Mouse (Mus musculus): ENCODE data around the gene Npff. TPM values are rescaled to one million over a fixed set of nuclear protein-coding genes. Genes with fewer than 3 reads are reported as not detected.

Npff gene
- total RNA-seq, 4 experiments from 2014 or later, result 2.1 to 4.8 (median 3.2) TPM

DNA sequence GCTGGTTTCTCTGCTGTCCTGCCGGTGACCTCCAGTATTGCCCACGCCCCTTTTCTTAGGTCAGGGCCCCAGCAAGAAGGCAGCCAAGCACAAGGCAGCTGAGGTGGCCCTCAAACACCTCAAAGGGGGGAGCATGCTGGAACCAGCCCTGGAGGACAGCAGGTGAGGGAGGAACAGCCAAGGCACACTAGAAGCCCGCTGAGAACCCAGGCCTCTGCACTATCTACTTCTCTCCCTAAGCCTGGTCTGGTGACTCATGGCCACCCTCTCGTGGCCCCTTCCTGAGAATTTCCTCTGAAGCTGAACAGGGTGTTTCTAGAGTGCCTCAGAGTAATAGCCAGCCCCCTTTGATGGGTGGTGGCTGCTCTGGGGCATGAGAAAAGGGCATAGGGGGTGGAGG is 4.3 kb downstream of the Npff start:
- no peak for DNase-seq (ENCODE audit: low spot score in 2 of 2)

DNA sequence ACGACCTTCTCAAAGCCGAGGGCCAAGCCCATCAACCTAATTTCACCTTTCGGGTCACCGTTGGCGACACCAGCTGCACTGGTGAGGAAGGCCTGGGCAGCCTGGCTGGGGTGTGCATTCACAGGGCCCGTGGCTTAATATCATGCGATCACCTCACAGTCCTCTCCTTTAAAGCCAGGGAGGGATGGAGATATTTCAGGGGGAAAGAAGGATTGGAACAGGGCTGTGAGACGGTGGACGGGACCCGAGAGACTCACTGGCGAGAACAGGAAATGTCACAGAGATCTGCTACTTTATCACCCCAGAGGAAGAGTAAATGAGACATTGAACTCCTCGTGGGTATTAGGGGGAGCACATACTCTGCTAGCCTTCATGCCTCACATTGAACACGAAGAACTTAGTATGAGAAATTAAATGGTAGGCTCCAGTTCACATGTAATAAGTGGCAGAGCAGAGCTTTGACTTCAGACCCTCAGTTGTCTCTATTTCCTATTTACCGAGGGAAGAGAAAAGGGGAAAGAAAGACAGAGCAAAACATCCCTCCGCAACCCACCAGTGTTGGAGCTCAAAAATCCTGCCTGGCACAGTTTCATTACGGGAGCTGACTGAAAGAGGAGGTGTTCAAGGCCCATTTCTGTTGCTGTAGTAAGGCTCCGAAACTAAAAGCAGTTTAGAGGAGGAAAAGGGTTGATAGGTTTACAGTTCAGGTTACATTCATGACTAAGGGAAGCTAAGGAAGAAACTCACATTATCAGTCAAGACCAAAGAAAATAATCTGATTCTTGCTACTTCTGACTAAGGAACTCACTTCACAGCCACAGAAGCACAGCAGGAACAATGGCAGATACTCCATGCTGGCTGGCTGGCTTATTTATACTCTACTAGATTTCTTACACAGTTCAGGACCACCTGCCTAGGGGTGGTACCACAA is 5.3 kb downstream of the Npff start:
- DNase-seq (ENCODE audit: low spot score in 2 of 2), result no peak

DNA sequence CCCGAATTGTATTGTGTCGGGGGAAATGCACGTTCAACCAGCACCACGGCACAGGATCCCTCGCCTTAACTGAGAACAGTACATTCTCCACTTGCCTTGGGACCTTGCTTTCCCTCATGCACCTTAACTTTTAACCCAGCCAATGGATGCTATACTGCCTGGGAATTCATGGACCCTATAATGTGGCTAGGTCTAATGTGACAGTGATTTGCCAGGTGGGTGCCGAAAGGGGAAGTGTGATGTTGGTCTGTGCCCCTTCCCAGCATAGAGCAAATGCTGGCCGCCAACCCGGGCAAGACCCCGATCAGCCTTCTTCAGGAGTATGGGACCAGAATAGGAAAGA is 5.9 kb downstream of the Npff start:
- DNase-seq (ENCODE audit: low spot score in 2 of 2), result no peak

DNA sequence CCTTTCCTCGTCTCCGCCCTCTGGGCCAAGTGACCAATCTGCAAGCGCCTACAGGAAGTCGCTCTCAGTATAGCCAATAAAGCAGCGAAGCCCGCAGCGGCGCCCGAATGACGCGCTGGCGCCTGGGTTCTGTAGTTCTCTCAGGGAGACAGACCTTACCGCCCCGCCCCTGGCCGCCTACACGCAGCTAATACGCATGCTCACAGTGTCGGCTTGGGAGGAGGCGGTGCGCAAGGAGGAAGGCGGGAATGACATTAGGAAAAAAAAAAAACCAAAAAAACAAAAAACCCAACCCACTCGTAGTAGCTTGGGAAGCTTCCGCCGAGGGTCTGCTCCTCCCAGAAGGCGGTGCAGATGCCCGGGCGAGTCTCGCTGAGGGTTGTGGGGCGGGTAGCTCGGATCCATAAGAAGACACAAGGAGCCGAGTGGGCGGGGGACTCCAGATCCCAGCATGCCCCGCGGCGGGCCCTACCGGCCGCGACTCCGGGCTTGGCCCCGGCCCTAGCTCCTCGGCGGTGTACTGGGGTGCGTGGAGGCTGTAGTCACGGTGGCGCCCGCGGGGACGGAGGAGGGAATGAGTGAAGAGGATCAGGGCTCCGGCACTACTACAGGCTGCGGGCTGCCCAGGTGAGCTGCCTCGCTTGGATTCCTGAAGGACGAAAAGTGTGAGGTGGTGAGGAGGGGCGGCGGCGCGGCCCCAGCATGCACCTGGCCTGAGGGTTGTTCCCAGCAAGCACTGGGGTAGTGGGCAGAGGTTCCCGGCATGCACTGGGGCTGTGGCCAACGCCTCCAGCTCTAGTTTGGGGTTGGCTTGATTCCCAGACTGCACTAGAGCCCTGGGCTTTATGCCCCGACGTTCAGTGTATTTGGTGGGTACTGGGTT is 6.5 kb downstream of the Npff start, which contains the start of gene Tarbp2:
Gene Tarbp2, plus strand, starts transcription at position 217 of the 883 bp plus-strand sequence.
- peak; percentile 98 to 100 for DNase-seq (ENCODE audit: low spot score in 2 of 2)

DNA sequence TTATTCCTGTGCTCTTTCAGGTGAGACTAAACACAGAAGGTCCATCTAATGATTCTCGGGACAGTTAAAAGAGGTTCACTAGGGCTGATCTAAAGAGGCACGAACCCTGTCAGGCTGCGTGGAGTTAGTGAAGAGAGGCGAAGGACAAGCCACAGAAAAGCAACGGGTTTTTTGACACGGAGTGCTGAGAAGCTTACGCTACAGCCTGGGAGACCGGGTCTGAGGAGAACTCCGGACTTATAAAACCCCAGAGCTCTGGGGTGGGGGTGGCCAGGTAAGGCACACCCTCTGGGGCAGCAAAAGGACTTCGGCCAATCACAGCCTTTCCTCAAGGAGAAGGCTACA is 7.1 kb downstream of the Npff start:
- no peak for DNase-seq (ENCODE audit: low spot score in 2 of 2)

DNA sequence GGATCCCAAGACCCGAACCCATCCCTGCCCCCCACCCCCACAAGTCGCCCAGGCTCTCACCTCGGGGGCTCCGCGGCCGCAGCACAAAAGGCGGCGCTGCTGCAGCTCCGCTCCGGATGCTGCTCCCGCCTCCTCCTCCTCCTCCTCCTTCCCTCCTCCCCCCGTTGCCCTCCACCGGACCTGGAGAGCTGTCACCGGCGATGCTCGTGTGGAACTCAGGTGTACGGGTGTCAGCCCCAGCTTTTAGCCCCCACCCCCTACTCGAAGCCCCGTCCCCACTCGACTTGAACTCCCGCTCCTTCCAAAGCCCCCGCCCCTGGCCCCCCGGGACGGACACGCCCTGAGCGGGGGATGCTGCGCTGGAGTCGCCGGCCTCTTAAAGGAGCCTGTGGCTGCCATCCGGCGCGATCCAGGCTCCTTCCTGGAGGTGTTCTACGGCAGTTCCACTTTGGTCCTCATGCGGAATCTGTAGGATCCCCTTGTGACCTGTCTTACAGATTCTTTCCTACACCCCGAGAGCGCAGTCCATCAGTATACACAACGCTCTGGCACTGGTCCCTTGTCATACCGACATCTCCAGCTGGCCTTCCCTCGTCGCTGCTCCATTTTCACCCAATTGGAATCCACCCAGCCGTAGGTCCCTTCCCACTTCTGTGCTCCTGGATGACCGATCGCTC is 7.9 kb downstream of the Npff start, which contains the start of gene Map3k12:
Gene Map3k12, minus strand, starts transcription at position 337 of the 677 bp plus-strand sequence.
- DNase-seq (ENCODE audit: low spot score in 2 of 2), result peak; percentile 66 to 76

DNA sequence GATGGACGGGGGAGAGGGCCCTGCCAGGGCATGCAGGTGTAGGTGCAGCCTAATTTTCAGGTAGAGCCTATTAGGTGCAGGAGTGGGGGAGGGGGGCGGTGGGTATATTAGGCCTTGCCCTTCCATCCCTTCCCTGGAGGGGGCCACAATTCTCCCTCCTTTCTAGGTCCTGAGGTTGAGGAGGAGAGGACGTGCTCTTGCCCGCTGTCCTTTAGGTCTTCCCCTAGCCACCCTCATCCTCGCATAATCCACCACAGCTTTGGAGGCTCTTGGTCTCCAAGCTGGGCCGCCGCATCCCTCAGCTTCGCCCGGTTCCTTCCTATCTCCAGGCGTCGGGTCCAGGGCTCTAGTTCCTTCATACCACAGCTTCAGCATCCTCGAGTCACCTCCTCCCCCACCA is 8.4 kb downstream of the Npff start:
- DNase-seq (ENCODE audit: low spot score in 2 of 2), result no peak

DNA sequence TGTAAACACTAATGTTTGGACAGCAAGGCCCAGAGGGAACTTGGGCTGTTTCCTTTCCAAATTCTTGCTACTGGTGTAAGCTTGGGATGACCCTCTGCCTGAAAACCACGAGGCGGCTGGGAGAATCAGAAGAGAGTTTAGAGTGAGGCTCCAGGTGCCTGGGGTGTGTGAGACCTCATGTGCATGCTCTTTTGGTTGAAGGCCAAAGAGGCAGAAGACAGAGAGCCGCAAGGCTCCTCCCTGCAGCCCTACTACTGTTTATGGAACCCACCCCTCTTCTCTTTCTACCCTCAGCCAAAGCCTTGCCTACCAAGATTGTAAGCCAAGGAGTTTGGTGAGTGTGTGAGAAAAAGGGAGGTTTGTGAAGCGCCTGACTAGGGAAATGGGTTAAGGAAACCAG is 9.0 kb downstream of the Npff start:
- DNase-seq (ENCODE audit: low spot score in 2 of 2), result no peak

DNA sequence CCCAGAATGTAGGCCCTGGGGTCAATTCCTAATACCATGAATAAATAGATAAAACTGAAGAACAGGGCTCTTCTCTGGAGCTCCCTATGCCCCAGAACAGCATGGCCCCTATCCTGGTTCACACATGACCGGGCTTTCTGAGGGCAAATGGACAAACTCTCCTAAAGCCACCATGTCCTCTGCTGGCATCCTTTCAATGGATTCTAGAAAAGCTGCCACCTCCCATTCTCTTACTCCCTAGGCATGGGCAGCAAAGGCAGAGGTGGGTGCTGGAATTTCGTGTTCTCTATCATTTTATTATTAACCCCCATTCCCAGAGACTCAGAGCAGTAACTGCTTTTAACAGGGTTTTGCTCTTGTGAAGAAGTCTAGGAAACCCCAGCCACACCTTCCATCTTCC is 9.5 kb downstream of the Npff start:
- DNase-seq (ENCODE audit: low spot score in 2 of 2), result no peak

DNA sequence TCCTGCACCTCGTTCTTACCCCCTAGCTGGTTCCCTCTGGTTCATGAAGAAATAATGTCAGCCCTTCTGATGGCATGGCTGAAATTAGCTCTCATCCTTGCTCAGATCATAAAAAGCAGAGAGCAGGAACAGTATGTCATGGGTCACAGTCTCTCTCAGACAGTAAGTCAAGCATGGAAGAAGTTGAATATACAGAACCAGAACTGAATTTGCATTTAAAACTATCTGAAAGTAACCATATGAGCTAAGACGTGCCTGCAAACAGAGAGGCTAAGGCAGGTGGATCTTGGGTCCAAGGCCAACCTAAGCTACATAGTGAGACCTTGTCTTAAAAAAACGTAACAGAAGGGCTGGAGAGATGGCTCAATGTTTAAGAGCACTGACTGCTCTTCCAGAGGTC is 11.7 kb downstream of the Npff start:
- DNase-seq (ENCODE audit: low spot score in 2 of 2), result no peak

DNA sequence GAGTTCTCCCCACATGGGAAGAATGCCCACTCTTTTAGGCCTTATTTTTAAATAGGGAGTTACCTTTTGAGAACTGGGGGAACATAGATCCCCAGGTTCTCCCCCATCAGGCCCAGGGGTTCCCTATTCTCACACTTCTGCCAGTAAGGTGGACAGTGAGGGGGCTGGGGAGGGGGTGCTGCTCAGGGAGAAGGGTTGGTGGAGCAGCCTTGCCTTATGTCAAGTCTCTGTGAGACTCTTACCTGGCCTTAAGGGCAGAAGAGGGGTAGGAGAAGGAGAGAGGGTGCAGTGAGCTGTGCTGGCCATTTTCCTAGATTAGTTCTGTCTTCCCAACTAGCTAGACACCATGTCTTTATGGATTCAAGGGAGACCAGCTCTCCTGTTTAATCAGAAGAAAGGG is 12.3 kb downstream of the Npff start:
- DNase-seq (ENCODE audit: low spot score in 2 of 2), result no peak

DNA sequence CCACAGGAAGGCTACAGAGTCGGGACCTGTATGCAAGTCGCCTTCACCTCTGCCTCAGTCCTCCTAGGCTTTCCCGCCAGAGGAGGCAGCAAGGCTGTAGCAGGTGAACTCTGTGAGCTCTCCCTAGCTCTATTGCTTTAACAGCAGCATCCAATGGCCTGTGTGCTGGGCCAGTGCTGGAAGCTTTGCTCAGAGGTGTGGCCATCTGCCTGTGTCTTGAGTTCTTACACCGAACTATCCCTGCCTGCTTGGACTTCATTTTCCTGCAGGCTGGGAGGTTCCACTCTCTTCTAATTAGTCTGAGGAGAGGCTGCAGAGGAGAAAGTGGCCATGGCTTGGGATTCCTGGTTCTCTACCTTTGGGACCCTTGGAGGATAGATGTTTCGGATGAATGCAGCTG is 12.7 kb downstream of the Npff start:
- DNase-seq (ENCODE audit: low spot score in 2 of 2), result no peak

DNA sequence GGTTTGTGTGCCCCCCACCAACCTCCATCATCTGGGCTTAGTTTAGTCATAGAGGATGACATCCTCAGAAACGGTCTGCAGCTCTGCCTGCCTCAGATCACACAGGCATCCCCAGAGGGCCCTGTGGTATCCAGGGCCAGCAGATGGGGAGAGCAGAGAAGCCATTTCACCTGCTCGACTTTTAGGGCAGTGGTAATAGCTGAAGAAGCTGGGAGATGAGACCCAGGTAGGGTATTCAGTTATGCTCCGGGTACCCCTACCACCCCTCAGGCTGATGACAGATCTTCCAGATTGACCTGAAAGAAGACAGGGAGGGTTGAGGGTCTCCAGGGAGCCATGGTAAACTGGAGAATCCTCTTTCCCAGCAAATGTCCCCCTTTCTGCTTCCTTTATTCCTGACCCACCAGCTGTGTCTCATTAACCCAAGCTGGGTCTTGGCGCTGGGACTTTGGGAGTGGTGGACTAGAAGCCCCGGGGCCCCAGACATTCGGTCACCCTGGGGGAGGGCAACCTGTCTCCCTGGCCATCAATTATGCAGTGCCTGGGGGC is 13.4 kb downstream of the Npff start:
- DNase-seq (ENCODE audit: low spot score in 2 of 2), result no peak

DNA sequence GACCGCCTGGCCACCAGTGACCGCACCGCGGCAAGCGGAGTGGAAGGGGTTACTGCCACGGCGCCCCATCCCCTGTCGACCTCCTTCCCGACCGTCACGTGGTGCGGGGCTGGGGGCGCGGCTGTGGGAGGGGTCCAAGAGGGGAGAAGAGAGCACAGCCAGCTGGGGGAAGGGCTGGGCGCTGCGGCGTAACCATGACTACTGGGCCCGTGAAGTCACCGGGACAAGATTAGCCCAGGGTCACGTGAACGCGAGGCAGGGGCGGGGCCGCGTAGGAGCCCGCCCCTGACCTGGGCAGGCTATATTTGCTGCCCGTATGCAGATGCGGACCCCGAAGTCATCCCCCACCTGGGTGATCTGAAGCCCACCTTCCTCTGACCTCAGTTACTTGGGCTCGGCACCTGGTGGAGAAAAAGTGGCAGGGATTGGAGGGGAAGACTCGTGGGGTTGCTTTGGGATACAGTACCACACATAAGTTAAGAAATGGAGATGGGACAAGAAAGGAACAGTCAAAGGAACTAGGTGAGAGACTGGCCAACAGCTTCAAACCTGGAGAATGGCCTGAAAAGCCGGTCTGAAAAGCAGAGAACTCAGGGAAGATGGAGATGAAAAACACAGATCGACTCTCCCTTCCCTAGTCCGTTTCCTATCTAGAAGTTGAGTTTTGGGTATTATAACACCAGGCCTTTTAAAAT is 14.0 kb downstream of the Npff start:
- peak; percentile 66 to 86 for DNase-seq (ENCODE audit: low spot score in 2 of 2)

DNA sequence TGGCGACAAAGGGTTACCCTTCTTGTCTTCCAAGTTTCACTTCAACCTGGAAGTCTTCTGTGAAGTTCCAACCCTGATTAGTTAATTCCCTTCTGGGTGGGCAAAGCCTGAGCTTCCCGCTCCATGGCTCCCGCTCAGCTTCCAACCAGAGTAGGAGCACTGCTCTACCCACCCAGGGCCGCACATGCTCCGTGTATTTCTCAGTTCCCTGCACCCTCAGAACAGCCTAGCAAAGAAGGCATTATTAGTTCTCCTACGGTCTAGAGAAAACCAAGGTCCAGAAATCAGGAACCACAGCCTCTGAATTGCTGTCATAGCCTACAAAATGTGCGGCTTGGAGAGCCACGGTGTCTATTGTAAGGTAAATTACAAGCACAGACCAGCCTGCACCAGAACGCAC is 14.6 kb downstream of the Npff start:
- no peak for DNase-seq (ENCODE audit: low spot score in 2 of 2)

DNA sequence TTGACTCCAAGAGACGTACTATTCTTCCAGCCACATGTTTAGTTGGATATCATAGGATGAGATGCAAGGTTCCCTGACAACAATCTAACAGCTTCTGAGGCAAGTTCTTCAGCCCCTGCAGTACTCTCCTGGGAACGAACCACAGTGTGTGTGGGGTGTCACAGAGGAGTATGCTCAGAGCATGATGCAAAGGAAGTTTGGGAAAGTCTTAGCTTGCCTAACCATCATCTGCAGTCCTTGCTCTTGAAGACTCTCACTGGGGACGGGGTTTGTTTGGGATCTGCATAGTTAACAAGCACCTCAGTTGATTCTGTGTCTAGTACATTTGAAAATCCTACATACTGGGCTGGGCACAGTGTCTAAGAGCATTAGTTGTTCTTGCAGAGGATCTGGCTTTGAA is 16.4 kb downstream of the Npff start:
- no peak for DNase-seq (ENCODE audit: low spot score in 2 of 2)

DNA sequence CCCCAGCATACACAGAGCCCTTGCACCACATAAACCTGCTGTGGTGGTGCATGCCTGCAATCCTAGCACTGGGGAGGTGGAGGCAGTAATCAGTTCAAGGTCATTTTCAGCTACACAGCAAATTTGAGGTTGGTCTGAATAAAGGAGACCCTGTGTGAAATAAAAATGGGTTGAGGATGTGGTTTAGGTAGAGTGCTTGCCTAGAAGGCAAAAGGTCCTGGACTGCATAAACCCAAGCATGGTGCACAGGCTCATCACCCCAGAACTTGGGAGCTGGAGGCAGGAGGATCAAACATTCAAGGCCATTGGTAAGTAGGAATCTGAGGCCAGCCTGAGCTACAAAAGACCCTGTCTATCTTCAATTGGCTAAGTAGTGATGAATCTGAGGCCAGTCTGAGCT is 17.2 kb downstream of the Npff start:
- DNase-seq (ENCODE audit: low spot score in 2 of 2), result no peak

DNA sequence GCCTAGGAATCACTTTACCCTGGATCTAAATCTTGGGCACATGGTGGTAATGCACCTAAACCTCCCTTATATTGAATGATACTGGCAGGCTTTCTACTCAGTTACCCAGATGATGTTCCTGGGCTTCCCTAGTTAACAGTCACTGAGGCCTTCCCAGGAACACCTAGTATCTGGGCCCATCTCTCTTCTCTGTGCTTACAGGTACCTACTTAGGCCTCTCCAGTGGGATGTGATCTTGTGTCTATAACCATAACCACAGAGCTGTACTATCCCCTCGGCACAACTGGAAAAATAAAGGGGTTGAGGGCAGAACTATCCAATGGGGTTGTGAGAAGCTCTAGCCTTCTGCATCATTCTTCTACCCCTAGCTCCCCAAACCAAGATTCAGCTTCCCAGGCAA is 17.9 kb downstream of the Npff start:
- no peak for DNase-seq (ENCODE audit: low spot score in 2 of 2)

DNA sequence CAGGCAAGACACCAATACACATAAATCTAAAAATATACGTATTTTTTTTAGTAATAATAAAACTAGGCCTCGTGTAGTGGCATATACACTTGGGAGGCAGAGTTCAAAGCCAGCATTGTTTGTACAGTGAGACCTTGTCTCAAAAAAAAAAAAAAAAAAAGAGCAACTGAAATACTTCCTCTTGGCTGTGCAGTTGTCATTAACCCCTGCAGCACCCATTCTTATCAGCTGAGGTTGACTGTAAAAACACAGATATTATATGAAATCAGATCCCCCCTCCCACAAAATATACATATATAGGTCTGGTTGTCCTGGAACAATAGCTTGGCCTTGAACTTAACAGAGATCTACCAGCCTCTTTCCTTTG is 18.3 kb downstream of the Npff start:
- no peak for DNase-seq (ENCODE audit: low spot score in 2 of 2)

DNA sequence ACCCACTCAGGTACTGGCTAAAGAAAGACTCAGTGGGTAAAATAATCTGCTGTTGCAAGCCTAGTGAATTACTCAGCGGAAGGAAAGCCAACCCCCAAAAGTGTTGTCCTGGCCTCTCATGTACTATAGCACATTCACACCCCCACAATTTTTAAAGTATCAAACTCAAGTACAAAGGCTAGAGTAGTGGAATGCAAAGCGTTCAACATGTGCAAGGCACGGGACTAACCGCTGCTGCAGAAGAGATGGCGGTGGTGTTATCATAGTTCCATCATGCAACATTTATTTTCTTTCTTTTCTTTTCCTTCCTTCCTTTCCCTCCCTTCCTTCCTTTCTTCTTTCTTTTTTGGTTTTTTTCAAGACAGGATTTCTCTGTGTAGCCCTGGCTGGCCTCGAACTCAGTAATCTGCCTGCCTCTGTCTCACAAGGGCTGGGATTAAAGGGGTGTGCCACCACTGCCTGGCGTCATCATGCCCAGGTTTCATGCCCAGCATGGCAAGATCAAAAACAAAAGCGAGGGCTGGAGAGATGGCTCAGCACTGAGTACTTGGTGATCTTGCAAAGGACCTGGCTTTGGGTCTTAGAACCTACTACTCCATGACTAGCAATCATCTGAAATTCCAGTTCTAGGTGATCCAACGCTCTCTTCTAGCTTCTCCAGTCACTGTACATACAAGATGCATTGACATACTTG is 18.8 kb downstream of the Npff start:
- no peak for DNase-seq (ENCODE audit: low spot score in 2 of 2)

Measured in left cerebral cortex, adult 8-10 months (tissue).